Mouse (Mus musculus): Measurements from ENCODE around the gene Itga10. TPM values are rescaled to one million over a fixed set of nuclear protein-coding genes. Genes with fewer than 3 reads are reported as not detected.

Itga10 gene
- total RNA-seq, 4 experiments from 2014 or later = 1.5 to 2.4 (median 1.8) TPM

Other genes starting within 250 kb of the Itga10 start
- not detected for gene BC107364, start 193.3 kb upstream of the Itga10 start, total RNA-seq (2022)
- under 1 TPM in 1 of 4 experiments, not detected in 3; 0.27 TPM for gene Hfe2, start 120.4 kb upstream of the Itga10 start, total RNA-seq (2022)
- 100 to 1,000 TPM; 374 to 825 (median 652) TPM for gene Txnip, start 87.6 kb upstream of the Itga10 start, total RNA-seq (2022)
- gene Gm16253, start 68.6 kb upstream of the Itga10 start, total RNA-seq (2022) = not detected
- 10 to 100 TPM; 35.7 to 54.5 (median 40.0) TPM for gene Polr3gl, start 51.4 kb upstream of the Itga10 start, total RNA-seq (2022)
- 1 to 10 TPM; 1.1 to 2.3 (median 1.7) TPM for gene Ankrd34a, start 48.9 kb upstream of the Itga10 start, total RNA-seq (2022)
- gene Lix1l, start 44.4 kb upstream of the Itga10 start, total RNA-seq (2022) = 10 to 100 TPM; 47.8 to 57.8 (median 54.5) TPM
- gene Rbm8a, start 15.7 kb upstream of the Itga10 start, total RNA-seq (2022) = 100 to 1,000 TPM in 1 of 4 experiments, 10 to 100 TPM in 3; 54.6 to 101 (median 71.7) TPM
- gene Pex11b, start 10.2 kb upstream of the Itga10 start, total RNA-seq (2022) = 10 to 100 TPM; 51.1 to 60.0 (median 56.2) TPM
- under 1 TPM; 0.32 to 0.80 (median 0.40) TPM for gene Gm42957, start 10.1 kb upstream of the Itga10 start, total RNA-seq (2022)
- gene Ankrd35, start 24.5 kb downstream of the Itga10 start, total RNA-seq (2022) = 1 to 10 TPM; 3.1 to 9.9 (median 5.0) TPM
- gene Pias3, start 50.8 kb downstream of the Itga10 start, total RNA-seq (2022) = 10 to 100 TPM; 27.3 to 38.0 (median 32.6) TPM
- gene Nudt17, start 63.0 kb downstream of the Itga10 start, total RNA-seq (2022) = 1 to 10 TPM; 1.1 to 2.6 (median 1.6) TPM
- gene Polr3c, start 82.0 kb downstream of the Itga10 start, total RNA-seq (2022) = 10 to 100 TPM; 30.0 to 33.4 (median 31.1) TPM
- gene Rnf115, start 82.1 kb downstream of the Itga10 start, total RNA-seq (2022) = 10 to 100 TPM; 34.0 to 45.9 (median 39.5) TPM
- under 1 TPM in 1 of 4 experiments, not detected in 3; 0.22 TPM for gene Pdzk1, start 183.7 kb downstream of the Itga10 start, total RNA-seq (2022)
- gene Cd160, start 183.8 kb downstream of the Itga10 start, total RNA-seq (2022) = under 1 TPM in 2 of 4 experiments, not detected in 2; 0.23 to 0.27 TPM

All from adrenal gland, adult 8-10 months (tissue).